Mouse (Mus musculus) gastrocnemius, adult 18-20 months (tissue): ENCODE measurements around the gene C87436. TPM values are rescaled to one million over a fixed set of nuclear protein-coding genes. Genes with fewer than 3 reads are reported as not detected.
A peak's percentile ranks its signal among the peaks of the same experiment; 100 is the strongest.

ENCODE experiments used
- DNase-seq: peaks from one replicate; pipeline ENCODE4 v3.0.0; 2021; ENCODE audit warnings: low spot score
- total RNA-seq, 2 experiments: library from RNA; stranded (reverse); gene quantifications; 2 replicates each; pipeline ENCODE4 v1.2.3; 2021

C87436 gene
- total RNA-seq, 2 experiments from 2014 or later = 9.2 to 10.0 TPM

DNA sequence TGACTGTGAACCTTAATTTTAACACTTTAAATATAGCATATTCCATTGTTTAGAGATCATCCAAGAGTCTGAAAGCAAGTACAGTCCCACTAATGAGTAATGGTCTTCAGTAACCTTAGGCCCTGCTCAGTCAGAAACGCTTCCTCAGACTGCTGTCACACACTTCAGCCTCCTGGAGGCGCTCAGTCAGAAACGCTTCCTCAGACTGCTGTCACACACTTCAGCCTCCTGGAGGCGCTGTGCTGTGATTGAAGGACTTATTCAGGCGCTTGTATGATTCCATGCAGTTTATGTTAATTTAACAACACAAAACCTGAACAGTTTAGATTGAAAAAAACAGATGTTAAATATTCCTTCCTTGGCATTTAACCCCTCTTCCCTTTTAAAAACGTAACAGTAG is 17.7 kb upstream of the C87436 start:
- DNase-seq = no peak

DNA sequence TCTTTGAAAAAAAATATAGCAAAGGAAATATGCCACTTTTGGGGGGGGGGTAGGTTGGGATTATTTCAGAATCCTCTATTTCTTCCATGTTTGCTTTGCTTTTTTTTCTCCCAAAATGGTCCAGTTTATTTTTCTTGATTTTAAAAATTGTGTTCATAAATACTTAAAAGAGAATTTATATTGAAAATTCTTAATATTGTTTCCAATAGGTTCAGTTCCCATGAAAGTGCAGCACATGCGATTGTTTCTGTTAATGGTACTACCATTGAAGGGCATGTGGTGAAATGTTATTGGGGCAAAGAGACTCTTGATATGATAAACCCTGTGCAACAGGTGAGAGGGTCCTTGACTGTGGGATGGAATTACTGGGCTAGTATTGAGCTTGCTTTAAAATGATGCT is 11.8 kb upstream of the C87436 start, which contains the start of gene Gm44790:
Gm44790 (plus strand) TSS at position 301 of the 400 bp plus-strand sequence.
- DNase-seq = no peak

DNA sequence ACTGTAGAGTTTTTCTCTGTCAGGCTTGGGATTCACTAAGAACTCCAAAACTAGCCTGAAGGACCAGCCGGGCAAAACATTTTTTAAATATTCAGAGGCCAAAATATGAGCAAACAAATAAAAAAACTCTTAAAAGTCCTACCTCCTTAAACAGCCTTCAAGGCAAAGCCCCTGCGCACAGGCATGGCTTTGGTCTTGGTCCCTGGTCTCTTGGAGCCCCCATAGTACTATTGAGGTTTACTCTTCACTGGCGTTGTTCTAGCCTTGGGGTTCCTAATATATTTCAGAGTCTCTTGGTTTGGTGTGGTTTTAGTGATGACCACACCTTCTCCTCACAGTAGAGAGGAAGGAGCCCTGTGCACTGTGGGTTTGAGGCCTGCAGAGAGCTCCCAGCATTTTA is 6.6 kb upstream of the C87436 start:
- no peak for DNase-seq

DNA sequence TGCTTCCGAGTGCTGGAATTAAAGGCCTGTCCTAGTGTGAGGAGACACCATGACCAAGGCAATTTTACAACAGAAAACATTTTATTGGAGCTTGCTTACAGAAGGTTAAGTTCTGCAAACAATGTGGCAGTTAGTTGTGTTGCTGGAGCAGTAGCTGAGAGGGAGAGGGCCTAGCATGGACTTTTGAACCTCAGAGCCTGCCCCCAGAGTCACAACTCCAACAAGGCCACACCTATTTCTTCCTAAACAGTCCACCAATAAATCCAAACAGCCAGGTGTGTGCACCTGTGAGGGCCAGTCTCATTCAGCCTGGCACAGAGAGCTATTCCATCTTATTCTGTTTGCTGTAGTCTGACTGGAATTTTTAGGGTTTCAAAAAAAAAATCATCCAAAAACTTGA is 4.5 kb upstream of the C87436 start:
- no peak for DNase-seq

DNA sequence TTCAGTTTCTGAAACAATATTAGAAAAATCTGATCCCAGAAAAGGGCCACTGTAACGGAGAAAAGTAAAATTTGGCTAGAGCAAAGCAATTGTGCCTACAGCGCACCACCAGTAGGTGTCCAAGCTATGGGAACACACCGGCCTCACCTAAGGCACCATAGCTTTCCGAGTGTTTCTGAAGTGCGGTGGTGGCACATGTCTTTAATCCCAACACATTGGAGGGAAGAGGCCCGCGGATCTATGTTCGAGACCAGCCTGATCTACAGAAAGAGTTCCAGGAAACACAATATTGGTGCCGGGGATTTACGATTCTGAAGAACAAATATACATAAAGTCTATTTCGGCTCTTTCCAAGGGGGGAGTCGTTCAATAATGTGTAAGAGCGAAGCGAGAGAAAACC is 463 bp upstream of the C87436 start:
- DNase-seq = peak; percentile 43

DNA sequence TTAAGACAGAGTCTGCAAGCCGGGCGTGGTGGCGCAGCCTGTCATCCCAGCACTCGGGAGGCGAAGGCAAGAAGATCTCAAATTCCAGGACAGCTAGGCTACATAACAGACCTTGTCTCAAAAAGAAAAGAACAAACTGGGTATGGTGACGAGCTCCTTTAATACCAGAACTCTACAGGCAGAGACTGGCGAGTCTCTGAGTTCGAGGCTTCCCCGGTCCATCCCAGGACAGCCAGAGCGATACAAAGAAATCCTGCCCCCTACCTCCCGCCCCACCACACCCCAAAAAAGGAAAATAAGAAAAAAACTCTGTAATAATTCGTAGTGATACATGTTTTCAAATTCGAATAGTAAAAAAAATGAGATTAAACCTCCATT is 934 bp downstream of the C87436 start:
- no peak for DNase-seq

DNA sequence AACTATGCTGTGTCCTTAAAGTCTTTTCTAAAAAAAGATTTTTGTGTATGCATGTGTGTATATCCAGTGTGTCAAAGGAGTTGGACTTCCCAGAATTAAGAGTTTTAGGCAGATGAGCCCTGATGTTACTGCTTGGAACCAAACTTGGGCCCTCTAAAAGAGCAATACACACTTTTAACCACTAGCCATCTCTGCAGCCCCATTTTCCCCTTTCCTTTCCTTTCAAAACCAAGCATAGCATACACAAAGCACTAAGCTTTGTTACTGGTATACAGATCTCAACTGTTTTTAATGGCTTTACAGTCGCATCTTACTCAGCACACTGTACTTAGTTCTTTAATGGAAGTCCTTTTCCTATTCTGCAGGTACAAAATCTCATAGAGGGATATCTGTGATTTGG is 1.4 kb downstream of the C87436 start:
- no peak for DNase-seq

DNA sequence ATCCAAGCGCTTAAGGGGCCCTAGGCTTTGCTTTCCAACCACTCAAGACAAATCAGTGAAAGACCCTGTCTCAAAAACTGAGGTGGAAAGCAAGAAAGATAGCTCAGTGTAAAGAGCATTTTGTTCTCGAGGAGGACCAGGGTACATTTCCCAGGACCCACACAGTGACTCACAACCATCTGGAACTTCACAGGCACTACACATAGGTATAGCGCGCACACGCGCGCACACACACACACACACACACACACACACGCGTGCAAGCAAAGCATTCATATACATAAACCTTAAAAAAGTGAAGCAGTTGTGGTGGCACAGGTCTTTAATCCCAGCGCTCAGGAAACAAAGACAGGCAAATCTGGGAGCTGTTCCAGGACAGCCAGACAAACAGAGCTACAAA is 3.4 kb downstream of the C87436 start:
- no peak for DNase-seq

DNA sequence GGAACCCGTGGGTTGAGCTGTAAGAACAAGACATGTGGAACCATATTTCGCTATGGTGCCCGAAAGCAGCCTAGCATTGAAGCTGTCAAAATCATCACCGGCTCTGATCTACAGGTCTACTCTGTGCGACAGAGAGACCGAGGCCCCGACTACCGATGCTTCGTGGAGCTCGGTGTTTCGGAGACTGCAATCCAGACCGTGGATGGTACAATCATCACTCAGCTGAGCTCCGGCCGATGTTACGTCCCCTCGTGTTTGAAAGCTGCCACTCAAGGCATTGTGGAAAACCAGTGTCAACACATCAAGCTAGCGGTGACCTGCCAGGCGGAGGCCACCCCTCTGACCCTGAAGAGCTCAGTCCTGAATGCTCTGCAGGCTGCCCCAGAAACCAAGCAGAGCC is 7.4 kb downstream of the C87436 start:
- no peak for DNase-seq

DNA sequence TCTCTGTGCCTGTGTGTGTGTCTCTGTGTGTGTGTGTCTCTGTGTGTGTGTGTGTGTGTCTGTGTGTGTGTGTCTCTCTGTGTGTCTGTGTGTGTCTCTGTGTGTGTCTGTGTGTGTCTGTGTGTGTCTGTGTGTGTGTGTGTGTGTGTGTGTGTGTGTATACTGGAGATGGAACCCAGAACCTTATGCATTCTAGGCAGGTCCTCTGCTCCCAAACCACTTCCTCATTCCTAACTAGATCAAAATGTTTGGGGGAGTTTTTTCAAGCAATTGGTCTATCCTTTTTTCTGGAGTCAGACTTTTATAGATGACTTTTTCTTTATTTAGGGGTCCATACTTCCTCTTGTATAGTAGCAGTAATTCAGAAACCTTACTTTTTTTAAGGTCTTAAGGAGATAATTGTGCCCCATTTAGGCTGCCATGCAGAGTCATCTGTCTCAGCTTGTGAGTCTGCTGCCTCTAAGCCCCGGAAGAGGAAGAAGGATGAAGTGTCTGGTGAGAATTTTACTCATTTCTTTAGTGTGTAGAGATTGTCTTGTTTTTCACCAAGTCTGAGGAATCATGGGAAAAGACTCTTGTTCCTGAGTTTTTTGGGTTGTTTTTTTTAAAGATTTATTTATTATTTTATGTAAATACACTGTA is 8.9 kb downstream of the C87436 start:
- no peak for DNase-seq

DNA sequence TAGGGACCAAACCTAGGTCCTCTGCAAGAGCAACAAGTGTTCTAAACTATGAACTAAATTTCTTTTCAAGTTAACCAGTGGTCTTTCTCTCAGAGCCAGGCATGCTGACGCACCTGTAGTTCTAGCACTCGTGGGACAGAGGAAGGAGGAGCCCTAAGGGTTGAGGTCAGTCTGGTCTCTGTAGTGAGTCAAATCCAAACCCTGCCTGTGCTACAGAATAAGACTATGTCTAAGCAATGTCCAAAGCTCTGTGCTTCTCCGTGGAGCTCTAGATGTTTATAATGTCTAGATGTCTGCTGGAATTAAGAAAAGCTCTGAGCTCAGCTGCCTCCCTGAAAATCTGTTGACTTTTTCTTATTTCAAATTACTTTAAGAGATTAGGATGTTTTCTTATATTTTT is 18.6 kb downstream of the C87436 start:
- DNase-seq = no peak

DNA sequence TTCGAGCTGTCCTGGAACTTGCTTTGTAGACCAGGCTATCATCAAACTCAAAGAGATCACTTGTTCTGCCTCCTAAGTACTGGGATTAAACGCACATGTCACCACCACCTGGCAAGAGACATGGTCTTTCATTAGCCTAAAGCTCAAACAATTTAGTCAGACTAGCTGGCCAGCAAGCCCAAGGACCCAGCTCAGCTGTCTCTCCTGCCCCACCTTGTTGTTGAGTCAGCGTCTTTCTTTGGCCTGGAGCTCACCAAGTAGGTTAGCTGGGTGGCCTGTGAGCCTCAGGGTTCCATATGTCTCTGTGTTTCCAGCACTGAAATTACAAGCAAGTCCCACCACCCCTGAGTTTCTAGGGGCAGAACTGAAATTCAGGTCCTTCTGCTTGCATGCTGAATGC is 24.9 kb downstream of the C87436 start:
- DNase-seq = no peak

DNA sequence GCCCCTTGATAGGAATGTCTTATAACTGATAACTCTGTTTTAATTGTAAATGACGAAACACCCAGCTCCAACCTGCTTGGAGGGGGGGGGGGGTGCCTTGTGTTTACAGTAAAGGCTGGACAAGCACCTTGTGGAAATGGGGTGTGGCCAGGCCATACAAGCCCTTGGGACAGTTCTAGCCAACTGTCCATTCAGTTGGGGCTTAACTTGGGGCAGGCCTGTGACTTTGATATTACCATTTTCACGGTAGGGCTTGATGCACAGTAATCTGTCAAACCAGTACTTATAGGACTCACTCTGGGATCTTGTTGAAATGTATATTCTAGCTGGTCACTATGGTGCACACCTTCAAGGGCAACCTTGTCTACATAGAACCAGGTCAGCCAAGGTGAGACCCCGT is 33.1 kb downstream of the C87436 start:
- DNase-seq = no peak

DNA sequence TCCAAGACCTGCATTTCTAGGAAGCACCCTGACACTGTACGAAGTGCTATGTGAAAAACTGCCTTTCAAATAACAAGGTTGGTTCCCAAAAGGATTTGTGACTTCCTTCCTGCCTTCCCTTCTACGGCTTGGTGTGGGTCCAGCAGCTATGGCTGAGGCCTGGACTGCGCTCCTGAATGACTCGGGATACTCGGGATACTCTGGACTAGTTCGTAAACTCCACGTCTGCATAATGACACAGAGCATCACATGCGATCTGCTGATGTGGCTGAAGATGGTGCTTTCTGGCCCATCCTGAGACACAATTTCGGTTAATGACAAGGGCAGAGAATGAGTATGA is 33.6 kb downstream of the C87436 start:
- no peak for DNase-seq

DNA sequence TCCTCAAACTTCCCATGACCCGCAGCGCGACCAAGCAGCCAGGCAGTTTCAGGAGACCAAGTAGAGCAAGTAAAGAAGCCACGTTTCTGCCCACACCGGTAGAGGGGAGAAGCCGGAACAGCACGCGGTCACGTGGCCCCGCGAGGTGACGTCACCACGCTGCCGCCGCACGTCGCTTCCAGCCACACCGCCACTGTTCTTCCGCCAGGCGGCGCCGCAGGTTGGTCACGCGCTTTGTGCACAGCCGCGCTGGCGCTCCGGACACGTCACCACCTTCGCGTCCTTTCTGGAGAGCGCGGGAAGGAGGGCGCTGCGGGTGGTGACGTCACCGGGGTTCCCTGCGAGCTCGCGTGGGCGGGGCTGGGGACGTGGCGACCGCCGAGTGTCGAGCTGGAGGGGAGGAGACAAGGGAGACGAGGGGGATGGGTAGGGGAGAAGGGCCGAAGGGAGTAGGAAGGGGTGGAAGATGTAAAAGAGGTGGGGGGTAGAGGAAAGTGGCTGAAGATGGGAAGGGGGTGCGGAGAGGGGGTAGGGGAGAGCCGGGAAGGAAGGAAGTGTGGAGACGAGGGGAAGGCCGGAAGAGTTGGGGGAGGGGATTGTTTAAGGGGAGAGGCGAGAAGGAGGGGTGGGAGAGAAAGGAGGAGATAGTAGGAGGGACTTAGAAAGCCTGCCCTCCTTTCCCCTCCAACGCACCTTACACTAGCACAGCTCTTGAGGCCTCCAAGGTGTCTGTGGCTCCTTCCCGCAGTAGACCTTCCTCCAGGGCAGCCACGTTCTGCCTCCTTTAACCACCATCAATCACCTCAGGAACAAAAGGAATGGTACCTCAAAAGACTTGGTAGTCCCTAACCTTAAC is 34.2 kb downstream of the C87436 start:
- peak; percentile 100 for DNase-seq

DNA sequence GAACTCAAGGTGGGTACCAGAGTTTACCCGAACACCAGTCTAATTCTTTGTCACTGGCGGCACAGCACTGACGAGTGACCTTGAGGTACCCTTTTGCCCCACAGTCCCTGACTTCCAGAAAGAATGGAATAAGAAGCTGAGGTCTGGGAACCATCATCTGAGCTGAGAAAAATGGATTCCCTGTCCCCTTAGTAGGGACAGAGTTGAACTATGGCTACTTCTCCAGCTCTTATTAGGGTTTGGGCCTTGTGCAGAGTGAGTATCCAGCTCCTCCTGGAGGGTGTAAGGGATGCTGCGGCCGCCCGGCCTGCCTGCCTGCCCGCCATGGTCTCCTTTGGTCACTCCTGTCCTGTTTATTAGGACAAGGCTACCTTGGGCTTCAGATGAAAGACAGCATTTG is 34.9 kb downstream of the C87436 start:
- no peak for DNase-seq

DNA sequence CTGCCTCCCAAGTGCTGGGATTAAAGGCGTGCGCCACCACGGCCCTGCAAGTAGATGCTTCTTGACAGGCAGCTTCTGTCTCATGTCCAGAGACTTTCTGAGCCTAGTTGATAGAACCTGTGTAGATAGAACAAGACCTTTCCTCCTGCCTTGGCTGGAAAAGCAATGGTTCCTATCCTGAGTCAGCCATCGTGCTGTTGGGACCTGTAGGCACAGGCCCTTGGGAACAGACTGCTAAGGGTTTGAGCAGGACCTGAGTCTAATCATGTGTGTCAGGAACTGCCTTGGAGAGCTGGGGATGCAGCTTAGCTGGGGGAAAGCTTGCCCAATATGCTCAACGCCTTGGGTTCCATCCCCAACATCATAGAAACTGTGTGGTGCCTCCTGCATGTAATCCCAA is 35.9 kb downstream of the C87436 start:
- no peak for DNase-seq

DNA sequence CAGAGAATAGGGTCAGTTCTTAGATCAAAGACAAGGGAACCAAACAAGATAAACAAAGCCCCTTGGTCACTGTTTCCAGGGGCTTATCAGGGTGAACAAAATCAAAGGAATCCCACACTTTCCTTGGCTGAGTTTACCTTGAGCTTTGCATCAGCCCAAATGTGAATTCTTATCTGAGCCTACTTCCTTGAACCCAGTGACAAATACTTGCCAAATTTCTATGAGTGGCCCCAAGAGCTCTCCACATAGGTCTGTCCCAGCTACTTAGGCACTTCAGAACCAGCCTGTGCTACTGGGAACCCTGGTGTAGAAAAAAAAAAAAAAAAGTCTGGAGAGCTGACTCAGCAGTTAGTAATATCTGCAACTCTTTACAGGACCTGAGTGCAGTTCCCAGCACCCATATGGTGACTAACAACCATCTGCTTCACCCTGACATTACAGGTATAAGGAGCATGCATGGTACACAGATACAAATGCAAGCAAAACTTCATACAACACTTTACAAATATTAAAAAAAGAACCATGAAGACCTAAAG is 36.5 kb downstream of the C87436 start:
- no peak for DNase-seq

DNA sequence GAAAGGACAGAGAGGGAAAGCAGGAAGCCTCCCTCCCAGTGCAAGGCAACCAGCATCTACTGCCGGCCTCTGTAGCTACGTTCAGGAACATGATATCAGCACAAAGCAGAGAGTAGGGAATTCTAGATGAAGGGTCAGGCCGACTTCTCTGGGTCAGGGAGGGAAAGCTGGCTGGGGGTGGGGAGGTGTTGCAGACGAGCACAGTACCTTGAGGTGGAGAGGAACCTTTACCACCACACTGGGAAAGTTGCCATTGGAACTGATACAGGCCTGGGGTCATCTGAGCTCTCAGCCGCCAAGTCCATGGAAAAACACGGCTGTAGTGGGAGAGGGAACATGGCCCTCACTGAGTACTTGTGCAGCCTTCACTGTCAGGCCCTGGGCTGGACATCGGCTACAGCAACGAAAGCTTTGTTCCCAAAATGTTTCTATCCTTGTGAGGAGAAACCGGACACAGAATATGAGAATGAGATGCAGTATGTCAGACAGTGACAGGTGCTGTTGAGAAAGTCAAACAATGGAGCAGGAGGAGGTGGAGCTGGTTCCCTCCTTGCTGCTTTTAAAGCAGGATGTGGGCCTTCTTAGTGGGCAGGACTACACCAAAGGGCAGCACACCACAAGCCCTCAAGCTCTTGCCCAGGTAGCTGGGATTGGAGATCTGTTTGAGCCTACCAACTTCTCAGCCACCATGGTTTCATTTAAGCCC is 37.4 kb downstream of the C87436 start:
- peak; percentile 82 for DNase-seq

DNA sequence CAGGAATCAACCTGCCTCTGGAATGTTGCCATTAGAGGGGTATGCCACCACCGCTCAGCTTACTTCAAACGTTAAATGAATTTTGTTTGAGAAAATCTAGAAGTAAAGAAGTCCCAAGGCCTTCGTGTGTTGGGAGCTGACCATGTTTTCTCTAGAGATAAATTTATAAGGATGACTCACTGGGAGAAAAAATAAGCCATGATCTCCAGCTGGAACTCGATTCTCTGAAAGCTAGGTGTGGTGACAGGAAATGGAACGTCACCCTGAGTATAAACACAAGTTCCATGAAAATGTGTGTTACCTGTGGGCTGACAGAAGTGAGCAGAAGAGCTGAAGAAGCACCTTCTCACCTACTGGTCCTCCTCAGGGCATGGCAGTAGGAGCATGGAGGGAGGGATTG is 38.8 kb downstream of the C87436 start:
- DNase-seq = no peak

DNA sequence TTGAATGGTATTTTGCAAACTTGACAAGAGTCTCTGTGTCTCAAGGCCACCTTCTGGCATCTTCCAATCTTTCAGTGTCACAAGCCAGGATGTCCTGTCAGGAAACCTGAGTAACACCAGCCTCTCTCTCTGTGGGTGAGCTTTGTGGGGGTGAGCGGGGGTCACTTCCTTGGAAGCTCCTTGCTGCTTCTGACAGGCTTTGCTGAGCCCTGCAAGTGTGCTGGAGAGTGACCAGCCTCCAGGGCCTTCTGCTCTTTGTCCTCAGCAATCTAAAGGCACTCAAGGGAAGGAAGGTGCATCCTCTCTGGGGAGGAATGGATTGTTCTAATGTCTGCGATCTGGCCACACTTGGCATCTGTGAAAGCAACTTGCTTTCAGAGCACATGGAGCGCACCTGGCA is 41.1 kb downstream of the C87436 start:
- DNase-seq = no peak

DNA sequence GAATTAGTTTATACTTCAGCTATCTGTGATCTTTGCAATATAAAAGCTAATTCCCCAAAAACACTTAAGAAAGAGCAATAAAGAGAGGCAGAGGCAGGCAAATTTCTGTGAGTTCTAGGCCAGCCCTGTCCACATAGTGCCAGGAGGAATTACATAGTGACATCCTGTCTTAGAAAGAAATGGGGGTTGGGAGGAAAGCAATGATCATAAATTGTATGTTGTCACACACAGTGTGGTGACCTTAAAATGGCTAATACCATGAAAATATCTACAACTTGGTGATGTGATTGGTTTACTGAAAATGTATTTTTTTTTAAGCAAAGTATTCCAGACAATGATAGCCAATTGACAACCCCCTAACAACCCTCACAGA is 41.6 kb downstream of the C87436 start:
- DNase-seq = no peak
